Mouse (Mus musculus) left cerebral cortex, postnatal 36 days (tissue): ENCODE measurements at regions not wholly inside any gene's neighbourhood (a gene's known extent, or its start where the extent isn't known, plus 50 kb on each side); places are given as distances from the start of the nearest gene placed in this dataset.

ENCODE experiments used
- DNase-seq, 2 experiments: peaks; one replicate each; pipeline ENCODE4 v3.0.0; 2021 to 2022; ENCODE audit warnings: low spot score in 2 of 2, mixed read lengths in 1 of 2
- intact Hi-C: fragments of 180-260 bp; cut with DNase I; formaldehyde crosslinking; loops from one replicate; pipeline ENCODE4 v1.15.1; 2025

DNA sequence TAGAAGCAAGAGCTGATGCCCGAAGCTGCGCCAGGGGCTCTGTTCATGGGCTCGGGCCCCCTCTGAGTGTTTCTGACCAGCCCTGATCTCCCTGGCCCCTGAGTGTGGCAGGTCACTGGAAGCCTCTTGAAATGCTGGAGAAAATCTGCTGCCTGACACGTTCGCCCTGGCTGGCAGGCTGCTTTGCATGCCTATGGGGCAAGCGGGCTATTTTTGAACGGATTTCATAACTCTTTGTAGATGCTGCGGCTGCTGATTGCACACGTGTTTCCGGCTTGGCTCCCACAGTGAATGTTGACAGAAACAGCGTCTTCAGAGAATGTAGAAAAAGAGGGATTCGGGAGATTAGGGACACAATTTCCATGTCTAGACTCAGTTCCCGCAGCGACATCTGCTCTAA is 201.4 kb upstream of the Egln3 start:
- intact Hi-C loops: no loop called here
- peak; percentile 47 to 59 for DNase-seq

DNA sequence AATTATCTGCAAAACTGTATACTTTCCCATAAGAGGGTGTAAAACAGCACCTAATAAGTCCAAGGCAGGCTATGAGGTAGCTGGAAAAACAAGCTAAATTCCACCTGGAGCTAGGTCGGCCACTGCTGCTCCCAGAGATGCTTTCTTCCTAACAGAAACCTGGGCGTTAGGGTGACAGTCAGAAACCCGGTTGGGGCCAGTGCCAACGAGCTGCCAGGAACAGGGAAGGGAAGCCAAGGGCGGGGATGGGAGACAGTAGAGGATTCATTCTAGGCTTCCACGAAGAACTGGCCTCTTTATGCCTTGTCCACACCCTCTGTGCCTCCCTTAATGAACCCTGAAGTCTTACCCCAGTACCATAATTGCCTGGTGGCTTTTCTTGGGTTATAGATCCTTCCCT is 198.9 kb upstream of the Egln3 start:
- DNase-seq: no peak
- intact Hi-C loops: no loop called here

DNA sequence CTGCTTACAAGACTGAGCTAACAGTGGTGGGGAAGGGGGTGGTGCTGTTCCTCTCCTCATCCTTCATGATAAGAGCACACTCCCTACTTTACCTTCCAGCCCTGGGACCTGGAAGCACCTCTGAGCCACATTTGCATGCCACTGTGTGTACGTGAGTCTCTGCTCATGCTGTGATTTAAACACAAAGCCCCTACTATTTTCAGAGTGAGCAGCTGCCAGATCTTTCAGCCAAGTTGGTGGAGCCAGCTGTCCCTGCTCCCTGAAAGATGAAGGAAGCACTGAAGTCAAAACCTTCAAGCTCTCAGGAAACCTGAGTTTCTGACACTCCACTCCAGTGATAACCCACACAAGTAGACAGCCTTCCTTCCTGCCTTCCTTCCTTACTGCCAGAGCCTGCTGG is 198.0 kb upstream of the Egln3 start:
- intact Hi-C loops: no loop called here
- DNase-seq: no peak

DNA sequence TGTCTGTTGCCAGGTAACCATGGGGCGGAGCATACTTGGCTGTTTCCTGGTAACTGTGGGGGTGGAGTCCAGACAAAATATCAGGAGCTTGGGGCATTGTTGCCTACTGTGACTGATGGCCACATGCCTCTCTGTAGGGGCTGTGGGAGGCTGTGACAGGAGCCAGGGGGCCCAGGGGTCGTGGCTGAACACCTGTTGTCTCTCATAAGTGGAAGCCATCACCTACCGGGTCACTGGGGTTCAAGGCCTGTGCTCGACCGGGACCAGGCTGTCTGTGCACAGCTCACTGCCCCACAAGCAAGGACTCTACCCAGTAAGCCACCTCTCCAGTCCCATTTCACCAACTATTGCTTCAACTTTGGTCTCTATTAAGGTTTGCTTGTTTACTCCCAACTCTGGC is 196.4 kb upstream of the Egln3 start:
- DNase-seq: no peak
- intact Hi-C loops: no loop called here

DNA sequence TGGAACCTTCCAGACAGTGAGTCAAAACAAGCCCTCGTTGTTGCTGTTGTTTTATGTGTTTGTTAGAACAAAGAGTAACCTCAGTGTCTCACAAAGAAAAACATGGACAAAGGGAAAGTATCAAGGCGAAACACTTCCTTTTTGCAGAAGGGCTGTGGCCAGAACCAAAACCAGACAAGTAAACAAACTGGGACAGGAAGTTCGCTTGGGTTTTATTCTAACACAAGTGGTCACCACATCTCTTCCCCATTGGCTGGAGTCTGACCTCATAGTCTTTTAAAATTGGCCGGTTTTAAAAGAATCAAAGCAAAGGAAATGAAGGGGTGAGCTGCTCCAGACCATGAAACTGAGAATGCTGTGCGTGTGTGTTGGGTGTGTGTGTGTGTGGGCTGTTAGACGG is 194.4 kb upstream of the Egln3 start:
- intact Hi-C loops: no loop called here
- DNase-seq: no peak

DNA sequence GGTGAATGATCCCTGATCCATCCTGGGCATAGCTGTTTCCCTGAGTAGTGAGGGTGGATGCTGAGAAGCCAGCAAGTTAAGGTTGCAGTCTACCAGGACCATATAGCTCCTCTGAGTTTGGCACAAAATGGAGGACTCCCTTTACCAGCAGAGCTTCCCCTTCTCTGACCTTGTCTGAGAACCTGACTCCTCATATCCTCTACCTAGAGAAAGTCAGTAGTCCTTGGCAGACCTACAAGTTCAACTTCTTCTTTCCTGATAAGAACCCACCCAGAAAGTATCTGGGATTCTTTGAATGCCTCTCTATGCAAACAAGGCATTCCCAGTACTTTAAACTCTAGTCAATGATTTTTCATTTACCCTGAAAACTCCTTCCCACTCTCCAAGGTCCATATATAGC is 193.3 kb upstream of the Egln3 start:
- DNase-seq: no peak
- intact Hi-C loops: no loop called here

DNA sequence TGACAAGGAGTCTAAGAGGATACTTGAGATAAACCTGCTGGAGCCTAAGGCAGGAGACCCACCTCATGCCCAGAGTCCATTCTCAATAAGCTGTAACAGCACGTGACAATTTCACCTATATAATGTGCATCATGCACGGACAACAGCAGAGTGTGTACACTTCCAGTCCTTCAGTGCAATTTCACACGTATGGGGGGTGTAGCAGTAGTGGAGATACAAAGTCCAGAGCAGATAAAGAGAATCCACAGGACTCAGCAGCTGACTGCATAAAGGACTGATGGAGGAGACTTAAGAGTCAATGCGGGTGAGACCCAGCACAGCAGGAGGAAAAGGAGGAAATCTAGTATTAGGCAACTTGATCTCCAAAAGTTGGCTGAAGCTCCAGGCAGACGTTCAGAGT is 192.7 kb upstream of the Egln3 start:
- intact Hi-C loops: no loop called here
- DNase-seq: no peak

DNA sequence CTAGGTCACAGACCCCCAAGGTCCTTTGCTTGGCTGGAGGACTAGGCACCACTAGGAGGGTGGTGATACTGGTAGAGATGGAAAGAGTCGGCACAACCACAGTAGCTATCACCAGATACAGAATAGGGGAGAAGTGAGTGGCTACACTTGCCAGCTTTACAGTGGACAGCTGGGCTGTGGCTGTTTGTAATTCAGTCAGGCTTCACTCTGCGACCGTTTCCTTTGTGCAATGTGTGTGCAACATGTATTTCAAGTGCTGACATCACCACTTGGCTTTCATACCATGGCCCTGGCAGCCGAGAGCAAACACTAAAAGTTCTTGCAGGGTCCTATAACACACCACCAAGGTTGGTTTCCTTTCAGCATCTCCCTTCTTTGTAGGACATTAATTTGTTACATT is 181.7 kb upstream of the Egln3 start:
- intact Hi-C loops: no loop called here
- no peak for DNase-seq

DNA sequence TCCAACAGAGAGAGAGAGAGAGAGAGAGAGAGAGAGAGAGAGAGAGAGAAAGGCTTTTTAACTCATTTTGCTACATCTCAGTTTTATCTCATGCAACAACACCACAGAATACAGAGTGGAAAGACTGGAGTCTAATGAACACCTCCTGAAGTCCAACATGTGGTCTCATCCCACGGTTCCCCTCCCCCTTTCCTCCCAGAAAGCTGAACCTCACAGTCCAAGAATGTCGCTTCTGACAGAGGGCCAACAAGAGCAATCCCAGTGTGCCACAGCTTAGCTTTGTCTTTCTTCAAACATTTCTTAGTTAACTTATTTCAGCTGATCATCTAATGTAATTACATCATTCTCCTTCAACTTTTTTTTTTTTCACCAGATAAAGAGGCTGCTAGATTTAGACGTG is 180.5 kb upstream of the Egln3 start:
- DNase-seq: no peak
- intact Hi-C loops: no loop called here

DNA sequence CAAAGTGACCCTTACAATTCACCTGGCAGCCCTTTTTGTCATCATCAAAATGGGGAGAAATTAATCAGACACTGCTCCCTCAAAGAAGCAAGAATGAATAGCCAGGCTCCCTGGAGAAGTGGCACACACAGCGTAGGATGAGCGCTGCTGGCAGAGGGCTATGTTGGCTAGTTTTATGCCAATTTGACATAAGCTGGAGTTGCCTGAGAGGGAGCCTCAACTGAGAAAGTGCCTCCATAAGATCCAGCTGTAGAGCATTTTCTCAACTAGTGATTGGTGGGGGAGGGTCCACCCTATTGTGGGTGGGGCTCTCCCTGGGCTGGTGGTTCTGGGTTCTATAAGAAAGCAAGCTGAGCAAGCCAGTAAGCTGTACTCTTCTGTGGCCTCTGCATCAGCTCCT is 179.3 kb upstream of the Egln3 start:
- intact Hi-C loops: no loop called here

DNA sequence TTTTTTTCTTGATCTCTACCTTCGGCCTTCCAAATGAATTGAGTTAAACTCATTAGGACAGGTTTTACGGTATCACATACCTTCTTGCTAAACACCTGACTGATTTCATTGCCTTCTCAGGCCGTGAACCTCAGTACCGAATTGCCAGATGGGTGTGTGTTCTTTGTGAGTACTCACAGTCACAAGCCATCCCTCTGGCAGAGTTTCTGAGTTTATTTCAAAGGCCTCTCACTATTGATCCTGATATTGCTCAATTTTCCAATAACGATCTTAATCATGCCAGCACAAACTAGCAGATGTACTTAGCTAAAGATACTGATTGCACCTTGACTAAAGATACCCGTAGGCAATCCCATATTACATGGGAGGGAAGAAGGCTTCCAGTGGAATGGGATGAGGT is 178.4 kb upstream of the Egln3 start:
- no peak for DNase-seq
- intact Hi-C loops: no loop called here

More for the DNA sequence above, 179.3 kb upstream of the Egln3 start:
- no peak for DNase-seq

DNA sequence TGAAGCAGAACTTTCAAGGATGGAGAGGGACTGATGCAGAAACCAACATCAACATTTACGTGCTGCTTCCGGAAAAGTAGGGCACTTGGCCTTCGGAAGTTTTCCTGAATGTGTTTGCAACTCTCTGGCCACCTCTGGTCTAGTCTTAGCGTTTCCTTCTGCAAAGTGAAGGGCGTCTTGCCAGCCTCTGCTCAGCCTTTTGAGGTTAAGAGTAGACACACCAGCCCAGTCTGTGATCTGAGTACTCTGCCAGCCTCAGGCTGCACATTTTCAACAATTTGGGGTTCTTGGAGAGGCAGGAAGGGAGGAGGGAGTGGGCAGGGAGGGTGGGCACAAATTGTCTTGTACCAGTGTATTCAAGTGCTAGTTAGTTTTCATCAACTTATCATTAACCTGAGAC is 176.7 kb upstream of the Egln3 start:
- no peak for DNase-seq
- intact Hi-C loops: no loop called here

DNA sequence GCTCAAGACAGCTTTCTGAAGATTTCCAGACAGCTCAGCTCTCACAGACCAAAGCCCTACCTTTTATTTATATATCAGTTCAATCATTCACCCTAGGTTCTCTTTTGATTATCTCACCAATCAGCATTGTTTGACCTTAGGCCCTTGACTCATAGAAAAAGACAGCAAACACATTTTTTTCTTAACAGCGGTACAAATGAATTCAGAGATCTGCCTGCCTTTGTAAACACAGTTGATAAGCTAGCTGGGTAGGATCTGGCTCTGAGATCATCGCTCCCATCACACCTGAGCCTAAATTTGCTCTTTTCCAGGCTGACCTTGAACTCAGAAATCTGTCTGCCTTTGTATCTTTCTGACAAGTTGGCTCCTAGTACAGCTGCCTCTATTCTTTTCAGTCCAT is 174.9 kb upstream of the Egln3 start:
- no peak for DNase-seq
- intact Hi-C loops: no loop called here

DNA sequence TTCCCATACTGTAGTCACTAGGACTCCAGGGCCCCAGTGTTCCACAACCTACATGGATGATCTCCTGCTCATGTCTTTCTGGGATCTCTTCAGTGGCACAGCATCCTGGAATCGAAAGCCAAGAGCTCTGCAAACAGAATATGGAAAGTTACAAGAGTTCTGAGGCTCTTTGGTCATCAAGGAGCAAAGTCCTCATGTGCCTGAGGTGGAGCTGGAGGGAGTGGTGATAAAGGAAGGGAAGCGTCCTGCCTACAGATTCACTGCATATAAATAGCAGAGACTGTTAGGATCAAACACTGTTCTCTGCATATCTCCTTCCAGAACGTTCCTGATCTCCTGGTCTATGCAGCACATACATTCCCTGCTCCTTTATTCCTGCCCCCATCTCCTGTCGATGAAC is 170.4 kb upstream of the Egln3 start:
- intact Hi-C loops: no loop called here
- DNase-seq: no peak

DNA sequence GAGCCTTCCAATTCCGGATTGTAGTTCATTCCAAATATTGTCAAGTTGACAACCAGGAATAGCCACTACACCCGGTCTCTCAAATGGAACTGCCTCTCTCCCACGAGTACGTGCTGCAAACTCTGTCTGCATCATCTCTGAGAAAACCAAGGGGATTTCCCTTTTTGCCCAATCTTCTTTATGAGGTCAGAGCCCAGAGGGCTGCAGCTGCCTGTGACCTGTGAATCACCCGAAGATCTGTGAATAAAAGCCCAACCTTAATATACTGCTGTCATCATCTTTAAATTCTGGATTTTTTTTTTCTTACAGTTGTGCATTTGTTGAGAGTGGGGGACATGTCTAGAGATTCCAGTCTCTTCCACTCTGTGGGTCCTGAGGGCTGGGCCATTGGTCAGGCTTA is 165.6 kb upstream of the Egln3 start:
- DNase-seq: no peak

DNA sequence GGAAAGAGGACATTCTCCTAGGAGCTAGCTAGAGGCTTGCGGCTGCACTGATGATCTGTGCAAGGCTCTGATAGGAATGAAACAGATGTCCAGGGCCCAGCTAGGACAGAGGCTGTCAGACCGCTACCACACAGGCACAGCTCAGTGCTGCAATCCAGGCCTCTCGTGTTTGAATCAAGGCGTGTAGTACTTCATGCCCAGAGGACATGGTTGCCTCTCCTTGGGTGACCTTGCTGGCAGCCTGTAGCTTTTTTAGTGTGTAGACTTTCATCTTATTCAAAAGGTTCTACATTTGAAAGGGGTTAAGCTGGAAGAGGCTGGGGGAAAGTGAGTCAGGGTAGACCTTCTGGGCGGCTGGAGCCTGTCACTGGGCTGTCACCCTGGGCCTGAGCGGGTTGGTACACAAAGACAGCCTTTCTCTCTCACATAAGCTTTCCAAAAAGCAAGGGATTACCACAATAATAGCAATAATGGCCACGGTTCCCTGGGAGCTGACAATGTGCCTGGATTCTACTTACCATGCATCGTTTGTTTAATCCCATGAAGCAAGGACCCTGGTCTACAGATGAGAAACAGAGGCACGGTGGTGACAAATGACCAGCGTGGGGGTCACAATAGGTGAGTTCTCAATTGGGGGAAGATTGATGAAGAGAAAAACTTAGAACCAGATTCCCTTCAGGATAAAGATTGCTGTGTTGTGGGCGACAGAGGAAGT is 160.9 kb upstream of the Egln3 start:
- intact Hi-C loops: no loop called here
- no peak for DNase-seq

More for the DNA sequence above, 165.6 kb upstream of the Egln3 start:
- intact Hi-C loops: no loop called here

DNA sequence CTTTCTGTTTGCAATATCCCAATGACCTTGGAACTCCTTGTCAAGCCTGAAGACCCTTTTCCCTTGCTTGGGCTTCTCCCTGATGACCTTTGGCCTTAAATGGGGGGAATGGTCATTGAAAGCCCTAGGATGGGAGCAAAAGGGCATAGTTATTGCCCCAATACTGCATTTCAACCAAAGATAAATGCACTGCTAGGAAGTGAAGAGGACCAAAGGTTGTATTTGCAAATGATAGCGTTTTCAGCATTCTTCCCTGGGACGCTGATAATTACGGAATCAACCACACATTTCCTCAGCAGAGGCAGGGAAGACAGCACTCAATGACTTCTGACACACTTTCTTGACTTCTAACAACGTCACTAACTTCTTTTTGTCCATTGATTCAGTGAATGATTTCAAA is 158.1 kb upstream of the Egln3 start:
- DNase-seq: no peak
- intact Hi-C loops: no loop called here

DNA sequence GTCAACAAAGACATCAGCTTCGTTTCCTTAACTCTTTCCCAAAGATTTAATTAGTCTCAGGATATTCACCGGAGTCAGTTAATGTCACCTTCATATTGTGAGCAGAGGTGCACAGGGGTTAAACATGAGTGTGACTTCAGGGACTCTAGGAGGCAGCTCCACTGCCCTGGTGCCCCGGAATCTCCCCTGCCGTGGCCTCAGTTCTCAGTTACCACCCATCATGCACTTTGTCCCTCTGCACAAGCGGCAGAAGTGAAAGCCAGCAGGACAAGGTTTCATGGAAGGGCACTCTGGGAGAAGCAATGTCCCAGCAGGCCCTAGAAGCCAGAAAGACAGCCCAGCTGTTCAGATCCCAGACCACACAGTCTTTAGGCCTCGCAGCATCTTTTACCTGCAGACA is 150.5 kb upstream of the Egln3 start:
- intact Hi-C loops: loop anchor here (5.0 to 10.0 kb wide), 3 partner anchors 133 to 247 kb away; no protein-coding TSS in a partner anchor

DNA sequence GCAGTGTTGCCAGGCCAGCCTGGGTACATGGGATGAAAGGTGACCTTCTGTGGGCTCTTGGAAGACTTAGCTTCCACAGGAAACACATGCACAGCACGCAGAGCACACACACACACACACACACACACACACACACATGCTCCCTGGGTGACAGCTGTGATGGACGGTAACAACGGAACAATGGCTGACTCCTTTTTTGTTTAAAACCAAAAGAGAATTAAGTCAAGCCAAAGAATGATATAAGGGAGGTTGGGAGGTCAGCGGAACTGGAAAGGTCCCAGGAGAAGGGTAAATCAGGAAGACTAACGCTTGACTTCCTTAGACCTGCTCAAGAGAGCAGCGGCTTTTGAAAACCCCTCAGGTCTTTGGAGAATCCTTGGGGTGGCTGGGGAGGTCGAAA is 150.0 kb upstream of the Egln3 start:
- intact Hi-C loops: loop anchor here (5.0 to 10.0 kb wide), 3 partner anchors 134 to 246 kb away; no protein-coding TSS in a partner anchor
- DNase-seq: no peak

More for the DNA sequence above, 150.5 kb upstream of the Egln3 start:
- DNase-seq: no peak

DNA sequence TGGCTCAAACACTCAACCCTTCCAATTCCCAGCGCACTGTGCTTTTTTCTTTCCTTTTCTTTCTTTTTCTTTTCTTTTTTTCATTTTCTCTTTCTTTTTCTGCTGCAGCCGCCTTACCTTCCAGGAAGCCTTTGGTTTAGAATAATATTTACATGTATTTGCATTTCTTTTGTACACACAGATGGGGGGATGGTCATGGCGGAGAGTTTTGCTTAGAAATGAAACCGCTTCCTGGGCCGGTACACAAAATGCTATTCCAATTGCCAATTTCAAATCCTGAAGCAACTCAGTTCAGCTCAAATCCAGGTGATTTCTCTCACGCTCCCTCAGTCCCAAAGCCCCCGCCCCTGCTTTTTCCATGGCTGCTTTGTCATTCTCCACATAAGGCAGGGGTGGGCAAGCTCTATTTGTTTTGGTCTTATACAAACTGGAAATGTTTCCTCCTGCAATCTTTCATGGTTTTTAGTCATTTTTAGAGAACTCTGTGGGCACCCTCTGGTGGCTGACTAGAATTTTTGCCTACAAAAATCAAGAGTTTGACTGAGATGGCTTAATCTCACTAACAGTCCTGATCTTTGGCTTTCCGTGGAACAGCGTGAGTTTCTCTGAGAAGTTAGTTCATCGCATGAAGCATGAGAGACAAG is 149.4 kb upstream of the Egln3 start:
- DNase-seq: peak; percentile 15 to 36
- intact Hi-C loops: loop anchor here (5.0 to 10.0 kb wide), 3 partner anchors 134 to 246 kb away; no protein-coding TSS in a partner anchor

DNA sequence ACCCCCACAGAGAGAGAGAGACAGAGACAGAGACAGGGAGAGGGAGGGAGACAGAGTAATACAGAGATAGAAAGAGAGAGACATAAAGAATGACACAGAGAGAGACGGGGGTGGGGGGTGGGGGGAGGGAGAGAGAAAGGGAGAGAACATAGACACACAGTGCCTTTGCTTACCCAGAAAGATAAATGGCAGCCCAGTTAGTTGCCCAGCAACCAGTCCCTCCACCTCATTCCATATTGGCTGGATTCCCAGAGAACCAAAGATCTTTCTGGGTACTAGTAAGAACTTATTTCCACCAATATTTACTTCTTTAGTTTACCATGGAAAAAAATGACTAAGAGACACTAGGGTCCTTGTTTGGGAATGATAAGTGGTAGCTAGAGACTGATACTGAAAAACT is 146.6 kb upstream of the Egln3 start:
- no peak for DNase-seq
- intact Hi-C loops: loop anchor here (5.0 to 10.0 kb wide), 3 partner anchors 137 to 243 kb away; no protein-coding TSS in a partner anchor
